Mouse (Mus musculus): ENCODE data around the gene Tenm1. TPM values are rescaled to one million over a fixed set of nuclear protein-coding genes. Genes with fewer than 3 reads are reported as not detected.

Gene Tenm1
- polyA plus RNA-seq, 1 experiment = not detected

DNA sequence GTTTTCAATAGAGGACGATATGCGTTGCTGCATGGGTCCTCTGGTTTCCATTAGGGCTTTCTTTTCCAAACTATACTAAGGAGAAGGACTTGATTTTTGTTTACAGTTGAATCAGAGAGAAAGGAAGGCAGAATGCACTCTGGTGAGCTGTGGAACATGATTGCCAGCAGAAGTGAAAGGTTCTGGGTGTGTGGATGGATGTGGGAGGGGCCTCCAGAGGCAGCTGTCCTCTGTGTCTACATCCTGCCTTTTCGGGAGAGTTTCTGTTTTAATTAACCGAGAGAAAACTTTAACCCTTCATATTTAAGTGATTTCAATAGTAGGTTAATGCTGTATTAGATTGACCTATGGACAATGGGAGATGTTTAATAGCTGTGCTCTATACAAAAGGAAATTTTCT is 880.4 kb downstream of the Tenm1 start:
- TF ChIP-seq POLR2A (IDR thresholded peaks at IDR 0.05; ENCODE audit: borderline replicate concordance, low read depth, low read length) = no peak
- TF ChIP-seq CTCF (IDR thresholded peaks at IDR 0.05; ENCODE audit: low read depth, low read length) = no peak

DNA sequence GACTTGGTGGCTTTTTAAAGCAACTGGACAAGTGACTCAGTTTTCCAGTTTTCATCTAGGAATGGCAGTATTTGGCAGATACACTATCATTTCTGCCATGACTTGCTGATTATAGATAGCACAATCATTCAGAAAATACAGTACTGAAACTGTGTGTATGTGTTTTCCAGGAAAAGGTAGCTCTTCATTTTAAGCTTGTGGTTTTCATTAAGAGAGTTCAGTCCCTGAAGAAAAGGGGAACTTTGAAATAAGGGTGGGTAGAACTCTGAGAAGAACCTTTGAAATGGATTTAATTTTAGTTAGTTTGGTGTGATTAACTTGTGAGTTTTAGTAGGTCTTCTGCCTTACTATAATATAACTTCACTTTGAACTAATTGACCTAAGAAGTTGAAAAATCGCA is 883.9 kb downstream of the Tenm1 start:
- H3K4me3 ChIP-seq (ENCODE audit: insufficient read depth, low read length) = no peak overlapping the region
- no peaks in the 10 kb centered on the region for H3K4me1 ChIP-seq (ENCODE audit: control insufficient read depth, insufficient read depth, low read length)
- no peak overlapping the region for H3K27ac ChIP-seq (ENCODE audit: insufficient read depth, low read depth, low read length)
- TF ChIP-seq CTCF (IDR thresholded peaks at IDR 0.05; ENCODE audit: low read depth, low read length) = no peak
- no peak for TF ChIP-seq POLR2A (IDR thresholded peaks at IDR 0.05; ENCODE audit: borderline replicate concordance, low read depth, low read length)

More for the DNA sequence above, 880.4 kb downstream of the Tenm1 start:
- no peaks in the 10 kb centered on the region for H3K4me1 ChIP-seq (ENCODE audit: control insufficient read depth, insufficient read depth, low read length)
- H3K27ac ChIP-seq (ENCODE audit: insufficient read depth, low read depth, low read length) = no peak overlapping the region
- no peak overlapping the region for H3K4me3 ChIP-seq (ENCODE audit: insufficient read depth, low read length)

DNA sequence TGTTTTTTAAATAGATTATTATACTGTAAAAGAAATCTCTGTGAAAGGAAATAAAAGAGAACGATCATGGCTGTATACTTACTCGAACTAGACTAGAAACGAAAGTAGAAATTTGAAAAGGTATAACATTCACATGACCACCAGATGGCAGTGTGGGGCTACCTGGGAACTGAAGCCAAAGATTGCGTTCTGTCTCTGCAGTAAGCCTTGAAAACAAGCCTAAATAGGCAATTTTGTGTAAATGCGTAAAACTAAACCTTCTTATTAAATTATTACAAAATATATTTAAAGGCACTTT is 888.2 kb downstream of the Tenm1 start:
- Histone ChIP-seq H3K27ac (ENCODE audit: insufficient read depth, low read depth, low read length) (no peak overlapping the region), H3K4me3 (ENCODE audit: insufficient read depth, low read length) (no peak overlapping the region), H3K4me1 (ENCODE audit: control insufficient read depth, insufficient read depth, low read length) (no peaks in the 10 kb centered on the region)
- TF ChIP-seq POLR2A (IDR thresholded peaks at IDR 0.05; ENCODE audit: borderline replicate concordance, low read depth, low read length) (no peak), CTCF (IDR thresholded peaks at IDR 0.05; ENCODE audit: low read depth, low read length) (no peak)

DNA sequence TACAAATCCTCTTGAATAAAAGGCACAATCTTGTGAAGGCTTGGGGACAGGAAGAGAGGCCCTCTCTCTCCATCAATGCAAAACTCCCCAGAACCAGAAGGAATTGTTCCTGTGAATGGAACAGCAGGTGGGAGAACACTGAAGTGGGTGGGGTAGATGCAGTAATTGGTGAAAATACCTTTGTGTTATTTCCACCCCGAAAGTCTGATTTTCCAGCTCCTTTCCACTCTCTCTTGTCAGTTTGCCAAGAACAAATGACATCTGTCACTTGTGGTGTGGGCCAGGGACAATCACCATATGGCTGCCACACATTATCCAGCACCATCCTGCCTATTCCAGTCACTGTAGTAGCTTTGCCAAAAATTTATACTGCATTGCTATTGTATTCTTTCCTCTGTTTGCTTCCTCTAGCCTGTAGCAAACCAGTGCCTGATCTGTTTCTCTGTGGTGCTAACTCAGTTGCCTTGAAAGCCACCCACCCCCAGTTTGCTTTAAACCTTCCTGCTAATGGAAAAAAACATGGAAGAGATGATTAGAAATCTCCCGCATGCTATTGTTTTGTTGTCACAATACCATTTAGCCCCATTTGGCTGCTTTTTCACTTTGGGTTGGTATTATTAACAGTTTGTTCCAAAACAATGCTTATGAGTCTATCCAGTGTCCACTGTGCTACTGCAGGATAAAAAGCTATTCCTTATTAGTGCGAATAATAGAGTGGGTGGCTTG is 888.7 kb downstream of the Tenm1 start:
- H3K4me1 ChIP-seq (ENCODE audit: control insufficient read depth, insufficient read depth, low read length) = no peaks in the 10 kb centered on the region
- H3K27ac ChIP-seq (ENCODE audit: insufficient read depth, low read depth, low read length) = no peak overlapping the region
- H3K4me3 ChIP-seq (ENCODE audit: insufficient read depth, low read length) = no peak overlapping the region
- TF ChIP-seq CTCF (IDR thresholded peaks at IDR 0.05; ENCODE audit: low read depth, low read length) (no peak), POLR2A (IDR thresholded peaks at IDR 0.05; ENCODE audit: borderline replicate concordance, low read depth, low read length) (no peak)

DNA sequence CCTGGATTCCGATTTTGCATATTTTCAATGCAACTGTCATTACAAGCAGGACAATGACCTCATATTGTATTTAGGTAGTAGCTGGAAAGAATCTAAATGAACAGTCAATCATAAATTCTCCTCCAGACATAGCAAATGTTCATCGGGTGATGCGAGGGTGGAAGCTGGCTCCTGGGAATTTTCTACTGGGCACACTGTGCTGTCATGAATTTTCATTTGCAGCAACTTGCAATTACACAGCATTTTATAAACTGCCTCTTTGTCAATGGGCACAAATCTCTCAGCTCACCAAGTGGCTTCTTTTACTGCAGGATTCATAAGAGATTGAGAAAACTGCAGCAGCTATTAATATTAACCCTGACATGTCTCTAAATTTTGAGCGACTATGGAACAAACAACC is 898.2 kb downstream of the Tenm1 start:
- H3K27ac ChIP-seq (ENCODE audit: insufficient read depth, low read depth, low read length) = no peak overlapping the region
- no peak overlapping the region for H3K4me3 ChIP-seq (ENCODE audit: insufficient read depth, low read length)
- no peak for TF ChIP-seq POLR2A (IDR thresholded peaks at IDR 0.05; ENCODE audit: borderline replicate concordance, low read depth, low read length)
- no peak for TF ChIP-seq CTCF (IDR thresholded peaks at IDR 0.05; ENCODE audit: low read depth, low read length)
- H3K4me1 ChIP-seq (ENCODE audit: control insufficient read depth, insufficient read depth, low read length) = no peaks in the 10 kb centered on the region

DNA sequence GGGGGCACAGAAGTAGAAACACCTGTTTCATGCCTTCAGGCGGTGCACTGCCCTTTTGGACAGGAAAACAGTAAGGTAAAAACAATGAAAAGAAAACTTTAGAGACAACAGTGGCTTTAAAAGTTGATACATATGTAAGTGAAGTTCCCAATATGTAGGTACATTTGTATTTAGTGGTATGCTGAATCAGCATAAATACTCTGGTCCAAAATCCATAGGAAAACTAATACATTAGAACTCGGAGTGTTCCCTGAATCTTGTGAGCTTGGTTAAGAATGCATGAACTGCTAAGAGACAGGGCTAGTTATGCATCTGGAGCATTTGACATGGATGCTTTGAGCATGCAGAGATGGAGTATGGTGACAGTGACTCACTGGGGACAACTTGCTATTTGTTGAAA is 906.1 kb downstream of the Tenm1 start:
- TF ChIP-seq POLR2A (IDR thresholded peaks at IDR 0.05; ENCODE audit: borderline replicate concordance, low read depth, low read length) = no peak
- TF ChIP-seq CTCF (IDR thresholded peaks at IDR 0.05; ENCODE audit: low read depth, low read length) = no peak
- no peaks in the 10 kb centered on the region for H3K4me1 ChIP-seq (ENCODE audit: control insufficient read depth, insufficient read depth, low read length)
- no peak overlapping the region for H3K27ac ChIP-seq (ENCODE audit: insufficient read depth, low read depth, low read length)
- no peak overlapping the region for H3K4me3 ChIP-seq (ENCODE audit: insufficient read depth, low read length)

DNA sequence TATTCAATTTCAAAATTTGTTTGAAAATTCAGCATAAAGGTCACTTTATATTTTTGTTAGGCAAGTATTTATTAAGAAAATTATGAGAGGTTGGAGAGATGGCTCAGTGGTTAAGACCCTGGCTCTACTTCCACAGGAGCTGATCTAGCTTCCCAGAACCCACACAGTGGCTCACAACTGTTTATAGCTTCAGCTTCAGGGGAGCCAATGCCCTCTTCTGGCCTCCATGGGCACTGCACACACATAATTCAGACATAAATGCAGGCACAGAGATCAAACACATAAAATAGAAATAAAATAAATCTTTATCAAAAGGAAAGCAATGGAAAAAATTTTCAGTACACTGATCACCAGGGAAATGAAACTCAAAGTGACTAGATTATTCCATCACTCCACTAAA is 916.4 kb downstream of the Tenm1 start:
- no peaks in the 10 kb centered on the region for H3K4me1 ChIP-seq (ENCODE audit: control insufficient read depth, insufficient read depth, low read length)
- H3K27ac ChIP-seq (ENCODE audit: insufficient read depth, low read depth, low read length) = no peak overlapping the region
- TF ChIP-seq CTCF (IDR thresholded peaks at IDR 0.05; ENCODE audit: low read depth, low read length) = no peak
- no peak for TF ChIP-seq POLR2A (IDR thresholded peaks at IDR 0.05; ENCODE audit: borderline replicate concordance, low read depth, low read length)
- H3K4me3 ChIP-seq (ENCODE audit: insufficient read depth, low read length) = no peak overlapping the region

DNA sequence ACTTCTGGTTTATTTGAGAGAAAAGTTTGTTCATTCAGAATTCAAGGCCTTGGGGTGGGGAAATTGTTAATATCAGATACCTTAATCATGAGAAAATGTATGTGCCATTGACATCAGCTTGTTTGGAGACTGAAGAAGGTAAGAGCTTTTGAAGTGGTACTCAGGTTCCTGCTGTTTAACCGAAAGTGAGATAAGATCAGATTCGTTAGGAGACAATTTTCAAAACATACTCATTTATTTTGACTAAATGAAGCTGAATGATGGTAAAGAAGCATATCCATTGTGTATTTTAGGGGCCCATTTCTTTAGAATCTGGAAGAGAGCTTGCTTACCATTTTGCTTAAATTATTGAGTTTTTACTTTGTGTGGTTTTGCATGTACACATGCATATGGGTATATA is 917.8 kb downstream of the Tenm1 start:
- Histone ChIP-seq H3K27ac (ENCODE audit: insufficient read depth, low read depth, low read length) (no peak overlapping the region), H3K4me3 (ENCODE audit: insufficient read depth, low read length) (no peak overlapping the region), H3K4me1 (ENCODE audit: control insufficient read depth, insufficient read depth, low read length) (no peaks in the 10 kb centered on the region)
- TF ChIP-seq CTCF (IDR thresholded peaks at IDR 0.05; ENCODE audit: low read depth, low read length) = no peak
- no peak for TF ChIP-seq POLR2A (IDR thresholded peaks at IDR 0.05; ENCODE audit: borderline replicate concordance, low read depth, low read length)

DNA sequence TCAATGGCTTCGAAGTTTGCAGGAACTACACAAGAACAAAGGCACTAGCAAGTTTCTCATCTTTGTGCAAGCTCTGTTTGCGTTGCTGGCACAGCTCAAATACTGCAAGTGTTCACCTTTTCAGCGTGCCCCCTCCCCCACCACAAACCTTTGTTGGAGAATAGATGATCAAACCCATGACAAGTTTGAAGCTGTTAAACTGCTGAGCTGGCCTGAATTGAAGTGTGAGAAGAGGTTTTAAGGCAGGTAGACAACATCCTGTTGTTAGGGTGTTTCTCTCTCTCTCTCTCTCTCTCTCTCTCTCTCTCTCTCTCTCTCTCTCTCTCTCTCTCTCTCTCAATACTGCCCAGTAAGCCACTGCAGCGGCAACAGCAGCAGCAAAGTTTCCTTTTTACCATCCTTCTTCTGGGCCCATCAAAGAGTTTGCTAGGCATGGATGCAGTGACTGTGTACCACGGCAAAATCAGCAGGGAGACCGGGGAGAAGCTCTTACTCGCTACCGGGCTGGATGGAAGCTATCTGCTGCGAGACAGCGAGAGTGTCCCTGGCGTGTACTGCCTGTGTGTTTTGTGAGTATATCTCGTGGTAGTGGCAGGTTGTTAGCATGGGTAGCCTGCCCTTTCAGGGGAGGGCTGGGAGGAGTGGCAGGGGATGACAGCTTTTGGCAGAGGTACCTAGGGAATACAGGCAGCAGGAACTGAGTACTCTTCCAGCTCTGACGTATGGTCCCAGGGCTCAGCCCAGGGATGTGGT is 926.5 kb downstream of the Tenm1 start, which contains the start of gene Sh2d1a:
TSS of gene Sh2d1a (plus strand) at position 163 of the 753 bp plus-strand sequence.
- TF ChIP-seq POLR2A (IDR thresholded peaks at IDR 0.05; ENCODE audit: borderline replicate concordance, low read depth, low read length) = no peak
- TF ChIP-seq CTCF (IDR thresholded peaks at IDR 0.05; ENCODE audit: low read depth, low read length) = no peak
- Histone ChIP-seq H3K4me1 (ENCODE audit: control insufficient read depth, insufficient read depth, low read length) (no peaks in the 10 kb centered on the region), H3K27ac (ENCODE audit: insufficient read depth, low read depth, low read length) (no peak within 1 kb of the TSS), H3K4me3 (ENCODE audit: insufficient read depth, low read length) (no peak within 1 kb of the TSS)

DNA sequence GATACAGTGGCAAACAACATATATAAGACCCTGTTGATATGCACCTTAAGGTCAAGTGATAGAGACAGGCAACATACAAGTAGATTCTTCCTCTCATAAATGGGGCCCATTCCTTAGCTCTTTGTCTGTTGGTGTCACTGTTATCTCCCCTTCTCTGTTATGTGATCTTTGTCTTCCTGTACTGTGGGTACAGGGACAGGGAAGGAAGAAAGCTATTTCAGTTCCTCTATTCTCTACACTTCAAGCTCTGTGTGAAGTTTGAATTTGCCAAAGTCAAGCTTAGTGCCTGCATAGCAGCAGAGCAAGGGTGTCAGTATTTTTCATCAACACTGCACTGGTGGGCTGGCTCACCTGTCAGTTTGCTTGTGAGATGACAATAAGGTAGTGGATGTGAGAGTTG is 928.4 kb downstream of the Tenm1 start:
- Histone ChIP-seq H3K4me3 (ENCODE audit: insufficient read depth, low read length) (no peak overlapping the region), H3K4me1 (ENCODE audit: control insufficient read depth, insufficient read depth, low read length) (no peaks in the 10 kb centered on the region), H3K27ac (ENCODE audit: insufficient read depth, low read depth, low read length) (no peak overlapping the region)
- TF ChIP-seq CTCF (IDR thresholded peaks at IDR 0.05; ENCODE audit: low read depth, low read length) (no peak), POLR2A (IDR thresholded peaks at IDR 0.05; ENCODE audit: borderline replicate concordance, low read depth, low read length) (no peak)
